Mouse (Mus musculus) neural tube, embryonic 15.5 days (tissue): ENCODE measurements at regions not wholly inside any gene's neighbourhood (a gene's known extent, or its start where the extent isn't known, plus 50 kb on each side); places are given as distances from the start of the nearest gene placed in this dataset.
"Not testable (repeated sequence)": the region's sequence is repeated elsewhere in the genome, so short reads cannot be mapped to it uniquely, and the experiment has no call there.

Experiments used
- ATAC-seq: fragments of 200-750 bp; cut with Nextera tagmentation; 2 replicates; pipeline ENCODE4 v1.8.0; 2017; ENCODE audit warnings: mild to moderate bottlenecking, moderate TSS enrichment, moderate library complexity; ENCODE audit not compliant: low FRiP score
- H3K27ac ChIP-seq: fragments of 300-500 bp; sonication (generic); replicated peaks from 2 replicates; pipeline ENCODE4 v1.5.1; 2015; ENCODE audit warnings: mild to moderate bottlenecking, inconsistent platforms
- H3K27me3 ChIP-seq: fragments of 300-500 bp; sonication (generic); replicated peaks from 2 replicates; pipeline ENCODE4 v1.6.1; 2015; ENCODE audit warnings: inconsistent platforms
- H3K36me3 ChIP-seq: fragments of 300-500 bp; sonication (generic); 2 replicates; pipeline ENCODE4 v1.6.1; 2015; ENCODE audit warnings: inconsistent platforms
- H3K4me1 ChIP-seq: fragments of 300-500 bp; sonication (generic); 2 replicates; pipeline ENCODE4 v1.6.1; 2015; ENCODE audit warnings: inconsistent platforms
- H3K4me2 ChIP-seq: fragments of 300-500 bp; sonication (generic); 2 replicates; pipeline ENCODE4 v1.6.1; 2015; ENCODE audit warnings: inconsistent platforms, mild to moderate bottlenecking, moderate library complexity
- H3K4me3 ChIP-seq: fragments of 300-500 bp; sonication (generic); replicated peaks from 2 replicates; pipeline ENCODE4 v1.5.1; 2015; ENCODE audit warnings: mild to moderate bottlenecking, inconsistent platforms
- H3K9ac ChIP-seq: fragments of 300-500 bp; sonication (generic); replicated peaks from 2 replicates; pipeline ENCODE4 v1.6.1; 2015; ENCODE audit warnings: mild to moderate bottlenecking, inconsistent platforms
- H3K9me3 ChIP-seq: fragments of 300-500 bp; sonication (generic); replicated peaks from 2 replicates; pipeline ENCODE4 v1.6.1; 2016; ENCODE audit warnings: inconsistent platforms
- WGBS: fragments of 180-500 bp; shearing (Covaris S2); methylation state at CpG from one replicate; pipeline ENCODE4 v1.1.7; 2015; ENCODE audit warnings: mixed read lengths; 5-methylcytosine and 5-hydroxymethylcytosine counted together

DNA sequence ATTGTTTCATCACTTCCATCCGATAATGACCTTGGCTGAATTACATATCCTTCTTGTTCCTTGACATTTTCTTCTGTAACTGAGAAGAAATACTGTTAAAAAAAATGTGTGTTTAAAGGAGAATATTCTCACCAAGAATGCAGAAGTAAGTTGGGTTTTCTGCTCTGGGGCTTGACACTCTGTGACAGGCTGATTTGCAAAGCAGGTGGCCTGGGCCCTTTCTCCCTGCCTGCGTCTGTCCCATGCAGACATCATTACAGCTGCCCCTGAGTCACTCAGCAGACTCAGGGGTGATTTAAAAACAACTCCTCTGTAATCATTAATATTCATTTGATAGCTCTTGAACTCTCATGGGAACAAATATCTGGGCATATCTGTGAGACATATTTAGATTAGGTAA is 229.4 kb upstream of the Synpr start:
- H3K27me3 ChIP-seq: no peaks in the 10 kb centered on the region
- no peak overlapping the region for H3K27ac ChIP-seq
- no peak overlapping the region for H3K9ac ChIP-seq
- H3K36me3 ChIP-seq: no peaks in the 10 kb centered on the region
- H3K4me1 ChIP-seq: no peaks in the 10 kb centered on the region
- no peaks in the 10 kb centered on the region for H3K9me3 ChIP-seq
- ATAC-seq: no peak
- 65% methylated on average over 2 of the region's 2 CpGs for WGBS
- H3K4me3 ChIP-seq: no peak overlapping the region
- H3K4me2 ChIP-seq: no peak overlapping the region

DNA sequence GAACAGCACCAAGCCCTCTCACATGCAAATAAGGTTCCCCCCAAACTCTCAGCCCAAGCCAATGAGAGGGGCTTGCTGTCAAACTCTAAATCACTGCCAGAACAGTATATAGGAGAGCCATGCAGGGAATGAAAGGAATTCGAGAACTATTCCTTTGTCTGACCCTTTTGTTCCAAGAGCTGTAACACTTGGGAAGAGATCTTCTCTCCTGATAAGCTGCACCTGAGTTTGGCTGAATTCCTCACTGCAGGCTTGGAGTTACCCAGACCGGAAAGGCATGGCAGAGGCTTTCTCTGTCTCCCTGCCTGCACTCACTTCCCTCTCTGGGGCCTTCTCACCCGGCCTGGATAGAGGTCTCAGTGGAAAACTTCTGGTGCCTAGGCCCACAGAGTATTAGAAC is 219.7 kb upstream of the Cadps start:
- H3K4me1 ChIP-seq, H3K36me3 ChIP-seq, H3K4me3 ChIP-seq, H3K27me3 ChIP-seq, ATAC-seq, H3K9me3 ChIP-seq, H3K4me2 ChIP-seq, H3K9ac ChIP-seq, H3K27ac ChIP-seq: not testable (repeated sequence)
- WGBS: 41% methylated on average over 3 of the region's 3 CpGs

DNA sequence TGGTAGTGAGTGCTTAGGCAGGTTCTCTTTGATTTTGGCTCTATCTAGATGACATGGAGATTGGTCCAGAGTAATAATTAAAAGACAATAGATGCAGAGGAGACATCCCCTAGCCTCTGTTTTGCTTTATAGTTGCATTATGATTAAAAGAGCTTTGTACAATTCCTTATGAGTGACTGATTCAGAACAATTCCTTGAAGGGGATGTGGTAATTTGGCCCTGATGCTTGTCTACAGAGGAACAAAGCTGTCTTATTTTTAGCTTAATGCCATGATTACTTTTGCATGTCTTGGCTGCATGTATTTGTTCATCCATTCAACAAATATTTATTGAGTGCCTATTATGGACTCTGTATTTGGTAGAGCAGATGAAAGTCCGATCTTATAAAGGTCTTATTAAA is 218.9 kb upstream of the Cadps start:
- 82% methylated on average over 1 of the region's 1 CpGs for WGBS
- Histone ChIP-seq H3K4me3 (no peak overlapping the region), H3K4me1 (no peaks in the 10 kb centered on the region), H3K27me3 (no peaks in the 10 kb centered on the region), H3K27ac (no peak overlapping the region), H3K36me3 (no peaks in the 10 kb centered on the region), H3K4me2 (no peak overlapping the region), H3K9ac (no peak overlapping the region), H3K9me3 (no peaks in the 10 kb centered on the region)
- no peak for ATAC-seq

DNA sequence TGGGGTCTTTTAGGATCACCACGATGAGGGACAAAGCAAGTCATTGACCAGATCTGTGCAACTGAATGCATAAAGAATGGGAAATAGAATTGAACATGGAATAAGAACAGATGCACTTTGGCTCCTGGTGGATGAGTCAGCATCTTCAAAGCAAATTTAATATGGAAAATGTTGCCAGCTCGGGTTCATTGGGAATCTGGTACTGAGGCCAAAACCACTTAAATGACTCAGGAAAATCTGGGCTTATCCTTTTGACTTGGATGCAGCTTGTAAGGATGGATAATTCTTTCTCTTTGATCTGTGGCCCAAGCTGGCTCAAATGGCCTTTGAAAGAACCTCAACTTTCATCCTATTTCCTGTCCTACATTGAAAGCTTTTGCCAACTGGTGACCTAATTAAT is 217.3 kb upstream of the Cadps start:
- WGBS: 87% methylated on average over 2 of the region's 2 CpGs
- H3K4me3 ChIP-seq: no peak overlapping the region
- no peak for ATAC-seq
- H3K36me3 ChIP-seq: no peaks in the 10 kb centered on the region
- no peak overlapping the region for H3K27ac ChIP-seq
- H3K9ac ChIP-seq: no peak overlapping the region
- H3K4me1 ChIP-seq: no peaks in the 10 kb centered on the region
- no peaks in the 10 kb centered on the region for H3K27me3 ChIP-seq
- H3K9me3 ChIP-seq: no peaks in the 10 kb centered on the region
- no peak overlapping the region for H3K4me2 ChIP-seq

DNA sequence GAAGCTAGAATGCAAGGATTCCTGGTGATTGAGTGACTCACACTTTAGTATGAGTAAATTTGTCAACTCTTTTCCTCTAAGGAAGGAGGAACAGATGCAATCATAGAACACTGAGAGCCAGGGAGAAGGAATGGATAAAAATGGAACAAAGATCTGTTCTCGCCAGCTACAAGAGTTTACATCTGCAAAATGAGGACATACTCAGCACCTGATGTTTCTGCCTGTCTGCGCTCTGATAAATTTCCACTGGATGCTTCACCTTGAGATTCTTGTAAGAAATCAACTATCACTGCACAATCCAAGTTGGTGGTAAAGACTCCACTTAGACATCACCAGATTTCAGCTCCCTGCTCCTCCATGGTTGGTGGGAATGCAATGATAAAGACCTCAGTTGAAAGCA is 214.5 kb upstream of the Cadps start:
- Histone ChIP-seq H3K9ac (no peak overlapping the region), H3K36me3 (no peaks in the 10 kb centered on the region), H3K27me3 (no peaks in the 10 kb centered on the region), H3K4me3 (no peak overlapping the region), H3K27ac (no peak overlapping the region), H3K4me2 (no peak overlapping the region), H3K9me3 (no peaks in the 10 kb centered on the region), H3K4me1 (no peaks in the 10 kb centered on the region)
- no peak for ATAC-seq
- 96% methylated on average over 2 of the region's 2 CpGs for WGBS

DNA sequence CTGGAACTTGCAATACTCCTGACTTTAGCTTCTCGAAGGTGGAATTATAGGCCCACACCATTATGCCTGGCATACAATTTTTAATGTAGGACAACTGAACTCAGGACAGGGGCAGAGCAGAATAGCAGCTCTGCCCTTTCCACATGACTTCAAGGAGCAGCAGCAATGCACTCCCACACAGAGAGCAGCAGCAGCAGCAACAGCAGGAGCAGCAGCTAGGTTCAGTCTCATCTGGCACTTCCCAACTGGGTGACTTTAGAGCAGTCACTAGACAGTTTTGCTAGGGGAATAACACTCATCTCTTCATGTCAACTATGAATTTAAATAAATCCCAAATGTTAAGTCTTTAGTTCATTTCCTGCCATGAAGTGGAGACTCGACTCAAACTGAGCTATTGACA is 206.9 kb upstream of the Cadps start:
- ATAC-seq: no peak
- H3K36me3 ChIP-seq: no peaks in the 10 kb centered on the region
- H3K4me2 ChIP-seq: no peak overlapping the region
- H3K4me3 ChIP-seq: no peak overlapping the region
- WGBS: 87% methylated on average over 2 of the region's 2 CpGs
- H3K9me3 ChIP-seq: no peaks in the 10 kb centered on the region
- no peaks in the 10 kb centered on the region for H3K4me1 ChIP-seq
- H3K27ac ChIP-seq: no peak overlapping the region
- no peak overlapping the region for H3K9ac ChIP-seq
- no peaks in the 10 kb centered on the region for H3K27me3 ChIP-seq

DNA sequence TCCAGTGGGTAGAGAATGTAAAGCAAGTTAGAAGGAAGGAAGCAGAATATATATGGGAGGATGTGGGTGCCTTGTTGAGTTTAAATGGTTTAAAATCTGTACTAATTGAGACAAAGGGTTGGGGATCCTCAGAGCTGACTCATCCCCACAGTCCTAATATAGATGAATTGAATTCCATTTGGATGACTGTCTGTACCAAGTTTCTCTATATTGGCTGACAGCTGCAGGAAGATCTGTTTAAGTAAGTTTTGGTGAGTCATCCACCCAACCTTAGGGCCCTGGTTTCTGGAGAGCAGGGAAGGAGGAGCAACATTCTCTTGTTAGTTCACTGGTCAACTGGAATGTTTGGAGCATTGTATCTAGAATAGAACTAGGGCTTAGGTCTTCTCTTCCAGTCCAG is 199.9 kb upstream of the Cadps start:
- no peak overlapping the region for H3K4me2 ChIP-seq

DNA sequence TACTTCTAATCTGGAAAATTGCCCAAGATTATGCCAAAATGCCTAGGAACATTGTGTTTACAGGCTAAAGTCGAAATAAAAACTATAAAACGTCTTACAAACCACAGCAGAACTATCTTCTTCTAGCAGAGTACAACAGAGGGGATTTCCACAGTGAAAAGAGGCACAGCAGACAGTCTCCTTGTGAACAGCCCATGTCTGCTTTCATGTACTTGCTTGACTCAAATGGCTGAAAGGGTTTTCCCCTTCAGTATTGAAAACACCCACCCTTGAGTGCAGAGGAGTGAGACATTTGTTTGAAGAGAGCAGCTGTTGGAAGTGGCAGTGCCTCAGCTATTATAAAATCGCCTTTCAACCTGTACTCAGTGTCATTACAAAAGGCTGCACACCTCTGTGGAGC is 188.2 kb upstream of the Cadps start:
- H3K4me3 ChIP-seq: no peak overlapping the region
- no peak overlapping the region for H3K9ac ChIP-seq
- 74% methylated on average over 3 of the region's 3 CpGs for WGBS
- no peak overlapping the region for H3K27ac ChIP-seq
- H3K27me3 ChIP-seq: no peaks in the 10 kb centered on the region
- ATAC-seq: no peak
- H3K36me3 ChIP-seq: no peaks in the 10 kb centered on the region
- no peaks in the 10 kb centered on the region for H3K9me3 ChIP-seq
- H3K4me1 ChIP-seq: no peaks in the 10 kb centered on the region
- no peak overlapping the region for H3K4me2 ChIP-seq

More for the DNA sequence above, 199.9 kb upstream of the Cadps start:
- Histone ChIP-seq H3K27ac (no peak overlapping the region), H3K4me1 (no peaks in the 10 kb centered on the region), H3K9ac (no peak overlapping the region), H3K27me3 (no peaks in the 10 kb centered on the region), H3K9me3 (no peaks in the 10 kb centered on the region), H3K4me3 (no peak overlapping the region), H3K36me3 (no peaks in the 10 kb centered on the region)
- no peak for ATAC-seq

DNA sequence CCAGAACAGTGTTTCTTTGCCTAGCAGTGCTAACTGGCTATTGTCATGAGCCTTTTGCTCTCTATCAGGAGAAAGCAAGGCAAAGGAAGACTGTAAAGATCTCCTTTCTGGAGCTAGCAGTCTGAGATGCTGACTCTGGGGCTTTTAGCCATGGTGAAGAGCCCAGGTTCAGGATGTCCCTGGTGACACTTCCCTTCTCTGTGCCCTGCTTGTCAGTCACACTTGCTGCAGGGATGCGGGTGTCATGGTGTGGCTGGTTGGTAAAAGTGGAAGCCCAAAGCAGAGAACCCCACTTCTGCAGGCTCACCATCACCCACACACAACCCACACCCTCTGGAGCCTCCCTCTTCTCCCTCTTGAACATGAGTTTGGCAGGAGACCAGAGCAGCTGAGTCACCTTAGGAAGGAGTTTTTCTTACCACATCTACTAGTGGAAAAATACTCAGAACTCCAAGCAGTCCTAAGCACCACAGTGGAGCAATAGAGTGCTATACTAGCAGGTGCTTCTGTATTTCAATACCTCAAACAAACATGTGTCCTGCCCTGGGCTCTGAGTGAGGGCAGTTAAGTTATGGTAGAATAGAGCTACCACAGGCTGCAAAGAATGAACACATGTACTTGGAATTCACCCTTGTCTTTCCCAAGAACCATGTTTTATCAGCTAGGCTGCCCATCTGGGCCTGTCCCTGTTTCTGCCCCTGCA is 178.3 kb upstream of the Cadps start:
- Histone ChIP-seq H3K9ac (no peak overlapping the region), H3K4me3 (no peak overlapping the region), H3K27me3 (no peaks in the 10 kb centered on the region), H3K36me3 (no peaks in the 10 kb centered on the region), H3K9me3 (no peaks in the 10 kb centered on the region), H3K4me1 (no peaks in the 10 kb centered on the region), H3K27ac (no peak overlapping the region), H3K4me2 (no peak overlapping the region)
- WGBS: 86% methylated on average over 1 of the region's 1 CpGs
- no peak for ATAC-seq

DNA sequence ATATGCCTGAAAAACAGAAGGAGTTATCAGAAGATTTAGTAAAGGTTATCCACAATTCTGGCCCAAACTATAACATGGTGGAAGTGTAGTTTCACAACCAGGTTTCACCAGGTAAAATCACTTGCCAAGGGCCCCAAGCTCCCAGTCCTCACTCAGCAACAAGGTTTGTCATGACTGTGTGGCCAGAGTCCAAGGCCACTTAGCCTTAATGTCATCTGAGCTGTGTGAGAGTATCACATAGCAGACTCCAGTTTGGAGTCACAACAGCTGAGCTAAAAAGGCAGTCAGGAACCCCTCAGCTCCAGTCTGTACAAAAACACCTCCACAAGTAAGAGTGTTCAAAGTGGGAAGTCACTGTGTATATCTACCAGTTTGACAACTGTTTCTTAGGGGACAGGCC is 156.5 kb upstream of the Cadps start:
- Histone ChIP-seq H3K36me3 (no peaks in the 10 kb centered on the region), H3K9ac (no peak overlapping the region), H3K9me3 (no peaks in the 10 kb centered on the region), H3K27ac (no peak overlapping the region), H3K4me3 (no peak overlapping the region), H3K4me1 (no peaks in the 10 kb centered on the region), H3K4me2 (no peak overlapping the region), H3K27me3 (no peaks in the 10 kb centered on the region)
- ATAC-seq: no peak

DNA sequence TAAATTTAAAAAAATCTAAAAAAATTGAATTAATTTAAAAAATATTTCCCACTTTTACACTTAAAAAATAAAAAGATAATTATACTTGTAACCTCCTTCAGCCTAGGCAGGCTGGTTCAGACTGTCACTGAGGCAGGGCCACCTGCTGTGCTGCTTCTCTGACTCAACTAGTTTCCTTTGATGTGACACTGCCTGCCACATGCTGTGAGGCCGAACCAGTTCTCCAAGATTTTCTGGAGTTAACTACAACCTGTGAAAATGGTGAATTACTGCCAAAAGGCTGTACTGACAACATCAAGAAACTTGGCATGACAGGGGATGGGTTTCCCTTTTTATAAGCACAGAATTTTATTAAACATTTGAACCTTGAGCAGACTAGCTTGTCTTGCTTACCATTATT is 143.6 kb upstream of the Cadps start:
- 26% methylated on average over 1 of the region's 1 CpGs for WGBS
- Histone ChIP-seq H3K27ac (no peak overlapping the region), H3K9ac (no peak overlapping the region), H3K4me3 (no peak overlapping the region), H3K36me3 (no peaks in the 10 kb centered on the region), H3K9me3 (no peaks in the 10 kb centered on the region), H3K27me3 (no peaks in the 10 kb centered on the region), H3K4me2 (no peak overlapping the region), H3K4me1 (no peaks in the 10 kb centered on the region)
- no peak for ATAC-seq

DNA sequence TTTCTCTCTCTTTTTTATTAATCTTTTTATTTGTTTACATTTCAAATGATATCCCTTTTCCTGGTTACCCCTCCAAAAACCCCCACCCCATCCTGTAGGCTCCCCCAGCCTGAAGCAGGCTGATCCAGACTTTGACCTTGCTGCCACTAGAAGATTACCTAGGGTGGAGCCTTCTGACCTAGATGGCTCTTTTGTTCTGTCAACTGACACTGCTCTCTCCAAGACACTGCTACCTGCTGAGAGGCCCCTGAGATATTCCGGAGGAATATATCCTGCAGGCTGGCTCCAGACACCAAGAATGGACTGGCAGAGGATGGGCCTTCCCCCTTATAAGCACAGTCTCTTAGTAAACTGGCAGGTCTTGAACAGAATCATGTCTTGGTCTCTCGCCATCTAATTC is 135.0 kb upstream of the Cadps start:
- not testable (repeated sequence) for H3K9ac ChIP-seq, H3K4me3 ChIP-seq, H3K27ac ChIP-seq, H3K27me3 ChIP-seq, H3K4me2 ChIP-seq, ATAC-seq, H3K36me3 ChIP-seq, H3K9me3 ChIP-seq, H3K4me1 ChIP-seq
- WGBS: 72% methylated on average over 2 of the region's 2 CpGs

DNA sequence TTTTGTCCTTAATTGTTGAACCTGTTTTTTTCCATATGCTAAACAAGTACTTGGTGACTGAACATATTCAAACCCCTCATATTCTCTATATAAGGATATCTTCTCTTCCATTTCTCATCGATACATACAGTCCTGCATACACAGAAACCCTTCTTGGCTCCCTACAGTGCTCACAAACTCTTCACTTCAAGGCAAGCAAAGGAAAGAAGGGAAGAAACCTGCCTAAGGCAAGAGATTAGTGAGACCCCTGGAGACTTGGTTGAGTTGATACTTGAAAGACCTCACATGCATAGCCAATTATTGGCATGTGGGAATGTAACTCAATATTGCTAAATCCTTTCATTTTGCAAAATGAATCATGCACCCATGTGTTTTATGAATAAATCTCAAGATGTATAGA is 128.0 kb upstream of the Cadps start:
- Histone ChIP-seq H3K36me3 (no peaks in the 10 kb centered on the region), H3K4me1 (no peaks in the 10 kb centered on the region), H3K27ac (no peak overlapping the region), H3K9ac (no peak overlapping the region), H3K4me2 (no peak overlapping the region), H3K4me3 (no peak overlapping the region), H3K27me3 (no peaks in the 10 kb centered on the region), H3K9me3 (no peaks in the 10 kb centered on the region)
- no peak for ATAC-seq
- 88% methylated on average over 1 of the region's 1 CpGs for WGBS
